ENCODE assay signal across 11 mouse cellular contexts in the genomic region with DNA sequence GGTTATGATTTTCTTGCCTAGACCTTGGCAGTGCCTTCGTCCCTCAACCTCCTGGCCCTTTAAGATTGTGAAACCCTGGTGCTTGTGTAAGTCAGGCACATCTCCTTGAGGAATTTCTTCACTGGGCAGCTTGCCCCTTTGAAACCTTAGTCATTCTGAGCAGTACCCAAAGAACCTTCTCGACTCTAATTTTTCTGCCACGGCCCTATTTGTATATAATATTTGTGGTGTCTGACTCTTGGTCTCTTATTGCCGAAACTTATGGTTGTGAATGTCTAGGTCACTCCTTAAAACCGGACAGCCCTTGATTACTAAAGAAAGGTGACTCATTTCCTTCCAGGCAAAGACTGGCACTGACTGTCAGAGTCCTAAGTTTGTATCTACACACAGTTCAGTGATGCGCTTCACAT. TPM values are rescaled to one million over a fixed set of nuclear protein-coding genes. Genes with fewer than 3 reads are reported as not detected.
DNase-seq lines count a peak whose midpoint lies in the region; ATAC-seq and TF ChIP-seq lines count a peak whose summit lies in the region.
"Had no signal": no experiment of that assay in that cellular context is flagged by ENCODE, and none has a peak within 500 bp of the region (broad histone marks: within the 10 kb centered on the region; RNA-seq: fewer than 3 reads in every experiment).

No protein-coding gene starts in this region.

- no peaks in the 10 kb centered on the region for H3K9me3 ChIP-seq in hindbrain, embryonic 14.5 days (ENCODE audit: control insufficient read depth, low read length)
- no peaks in the 10 kb centered on the region for H3K9me3 ChIP-seq in hindbrain, postnatal 0 days (ENCODE audit: low read length)

- TF ChIP-seq POLR2A in thymus, adult 2 months (IDR thresholded peaks at IDR 0.05; ENCODE audit: control insufficient read depth, extremely low read depth, insufficient read depth, low read length, poor library complexity), result no peak

- H3K4me3 ChIP-seq in hindbrain, embryonic 14.5 days (replicated peaks; ENCODE audit: low read length), result no peak overlapping the region
- no peak overlapping the region for H3K4me3 ChIP-seq in hindbrain, postnatal 0 days (ENCODE audit: low read length)
- no peak overlapping the region for H3K4me3 ChIP-seq in thymus, adult 2 months (ENCODE audit: control insufficient read depth, insufficient read depth, low read length)
- H3K4me3 ChIP-seq: erythroblast, embryonic 14.5 days had no signal

- H3K9ac ChIP-seq in hindbrain, embryonic 14.5 days, result no peak overlapping the region
- H3K9ac ChIP-seq in hindbrain, postnatal 0 days (replicated peaks; ENCODE audit: low read length), result no peak overlapping the region

- 91% methylated on average over 6 of the region's 6 CpGs for WGBS in hindbrain, embryonic 14.5 days
- 84% methylated on average over 6 of the region's 6 CpGs for WGBS in hindbrain, postnatal 0 days
- 90% methylated on average over 6 of the region's 6 CpGs for WGBS in thymus, adult 2 months

- no peaks in the 10 kb centered on the region for H3K36me3 ChIP-seq in hindbrain, embryonic 14.5 days (replicated peaks; ENCODE audit: control insufficient read depth, insufficient read depth)
- H3K36me3 ChIP-seq in hindbrain, postnatal 0 days (ENCODE audit: insufficient read depth, low read length), result no peaks in the 10 kb centered on the region
- no peaks in the 10 kb centered on the region for H3K36me3 ChIP-seq in thymus, adult 2 months (ENCODE audit: control insufficient read depth, insufficient read depth, low read length)

- peaks cover 13% of the 10 kb centered on the region for H3K4me1 ChIP-seq in hindbrain, embryonic 14.5 days (replicated peaks; ENCODE audit: control insufficient read depth, insufficient read depth, low read length)
- H3K4me1 ChIP-seq in hindbrain, postnatal 0 days (ENCODE audit: insufficient read depth, low read length), result peaks cover 24% of the 10 kb centered on the region
- H3K4me1 ChIP-seq in thymus, adult 2 months (replicated peaks; ENCODE audit: control insufficient read depth, insufficient read depth, low read length), result peaks cover 5% of the 10 kb centered on the region

- H3K27me3 ChIP-seq in hindbrain, embryonic 14.5 days (ENCODE audit: control insufficient read depth, insufficient read depth, low read length), result no peaks in the 10 kb centered on the region
- H3K27me3 ChIP-seq in hindbrain, postnatal 0 days (ENCODE audit: insufficient read depth, low read length), result no peaks in the 10 kb centered on the region
- no peaks in the 10 kb centered on the region for H3K27me3 ChIP-seq in thymus, adult 2 months (ENCODE audit: control insufficient read depth, insufficient read depth, low read length)

- no peak for TF ChIP-seq CTCF in hindbrain, postnatal 0 days (IDR thresholded peaks at IDR 0.05; ENCODE audit: low read depth)
- TF ChIP-seq CTCF in thymus, adult 2 months (IDR thresholded peaks at IDR 0.05; ENCODE audit: borderline replicate concordance, control insufficient read depth, extremely low read depth, insufficient read depth, low read length, poor library complexity), result no peak

- no peak overlapping the region for H3K4me2 ChIP-seq in hindbrain, embryonic 14.5 days (replicated peaks)
- no peak overlapping the region for H3K4me2 ChIP-seq in hindbrain, postnatal 0 days (ENCODE audit: low read depth, low read length)

- ATAC-seq in hindbrain, embryonic 14.5 days (ENCODE audit: low FRiP score), result no peak
- no peak for ATAC-seq in hindbrain, postnatal 0 days
- ATAC-seq in granulocyte monocyte progenitor cell, adult 5-6 weeks (replicated peaks; ENCODE audit: poor library complexity, severe bottlenecking), result peak; percentile 57
- no peak for ATAC-seq in erythroblast, adult 5-6 weeks (replicated peaks; ENCODE audit: low FRiP score, poor library complexity, severe bottlenecking)
- ATAC-seq: hindbrain, embryonic 16.5 days had no signal

- H3K27ac ChIP-seq in hindbrain, embryonic 14.5 days, result peak overlapping the region; percentile 26; the same call in 1 of the 2 replicates
- H3K27ac ChIP-seq in hindbrain, postnatal 0 days, result no peak overlapping the region
- H3K27ac ChIP-seq in thymus, adult 2 months (ENCODE audit: control insufficient read depth, insufficient read depth, low read length), result no peak overlapping the region

- DNase-seq in hindbrain, embryonic 14.5 days (ENCODE audit: low spot score), result no peak
- DNase-seq in hindbrain, postnatal 0 days (ENCODE audit: low spot score), result no peak
- peak; percentile 74 for DNase-seq in adrenal gland, postnatal 10 days
- DNase-seq in lung, postnatal 4 days, result peak; percentile 44 to 63
- no peak for DNase-seq in cerebellum, postnatal 14 days
- DNase-seq in thymus, adult 2 months, result no peak
- DNase-seq: midbrain, embryonic 14.5 days had no signal

RNA-seq across cellular contexts. Expression of gene Notch2, which starts 43.6 kb away (rescaled TPM):
- 14.8 and 15.2 TPM in 2 replicates for polyA plus RNA-seq in hindbrain, embryonic 14.5 days (2014; fragmentation: Nextera tagmentation; extraction: Ambion mirVana)
- total RNA-seq in hindbrain, postnatal 0 days (2014; rRNA removed), result 37.7 and 44.9 TPM in 2 replicates
- polyA plus RNA-seq in hindbrain, postnatal 0 days (2015; fragmentation: Nextera tagmentation; extraction: Ambion mirVana), result 9.5 and 9.9 TPM in 2 replicates
- total RNA-seq in adrenal gland, postnatal 10 days (2021), result 10 to 100 TPM; 37.0 to 48.5 TPM
- 27.9 TPM in 2 replicates for total RNA-seq in granulocyte monocyte progenitor cell, adult 5-6 weeks (2014; fragmentation: Nextera tagmentation)
- total RNA-seq in granulocyte monocyte progenitor cell, adult 5-6 weeks (2017), result 23.1 and 31.3 TPM in 2 replicates
- polyA plus RNA-seq in thymus, adult 2 months (2012; rRNA removed), result 24.9 and 31.5 TPM in 2 replicates
- total RNA-seq in erythroblast, adult 5-6 weeks (2015; ENCODE audit: low replicate concordance), result 11.1 and 14.4 TPM in 2 replicates
- total RNA-seq in erythroblast, adult 5-6 weeks (2017; ENCODE audit: low replicate concordance), result 11.2 and 11.5 TPM in 2 replicates

Comparison
In these comparisons a context has a peak if more than half of its experiments do, and no peak if none do; other contexts are left out.
1. DNase-seq: peak in adrenal gland, postnatal 10 days (single experiment) and lung, postnatal 4 days (2 of 2); none in hindbrain, embryonic 14.5 days (single experiment), hindbrain, postnatal 0 days (single experiment), cerebellum, postnatal 14 days (0 of 2) and thymus, adult 2 months (single experiment).